Mouse (Mus musculus): ENCODE results near the gene Pla2g16. TPM values are rescaled to one million over a fixed set of nuclear protein-coding genes. Genes with fewer than 3 reads are reported as not detected.

The Pla2g16 gene
- polyA plus RNA-seq, 1 experiment = 30.7 TPM

GRCm38 (mm10) chr19:7561456-7561855 is 4.2 kb downstream of the Pla2g16 start:
- no peaks in the 10 kb centered on the region for H3K36me3 ChIP-seq (ENCODE audit: control insufficient read depth, insufficient read depth, low read length)
- peaks cover 9% of the 10 kb centered on the region for H3K4me1 ChIP-seq (replicated peaks; ENCODE audit: control insufficient read depth, insufficient read depth, low read length)
- WGBS = 65% methylated on average over 3 of the region's 3 CpGs
- no peak for TF ChIP-seq POLR2A (IDR thresholded peaks at IDR 0.05; ENCODE audit: control insufficient read depth, extremely low read depth, insufficient read depth, low read length, poor library complexity)
- no peak for TF ChIP-seq CTCF (IDR thresholded peaks at IDR 0.05; ENCODE audit: borderline replicate concordance, control insufficient read depth, extremely low read depth, insufficient read depth, low read length, poor library complexity)
- H3K27me3 ChIP-seq (ENCODE audit: control insufficient read depth, insufficient read depth, low read length) = no peaks in the 10 kb centered on the region
- no peak overlapping the region for H3K27ac ChIP-seq (ENCODE audit: control insufficient read depth, insufficient read depth, low read length)
- no peak overlapping the region for H3K4me3 ChIP-seq (ENCODE audit: control insufficient read depth, insufficient read depth, low read length)
- no peak for DNase-seq

GRCm38 (mm10) chr19:7562601-7563129 is 5.4 kb downstream of the Pla2g16 start:
- DNase-seq = no peak
- 93% methylated on average over 10 of the region's 10 CpGs for WGBS
- Histone ChIP-seq H3K27me3 (ENCODE audit: control insufficient read depth, insufficient read depth, low read length) (no peaks in the 10 kb centered on the region), H3K36me3 (ENCODE audit: control insufficient read depth, insufficient read depth, low read length) (no peaks in the 10 kb centered on the region), H3K27ac (ENCODE audit: control insufficient read depth, insufficient read depth, low read length) (no peak overlapping the region), H3K4me3 (ENCODE audit: control insufficient read depth, insufficient read depth, low read length) (no peak overlapping the region), H3K4me1 (replicated peaks; ENCODE audit: control insufficient read depth, insufficient read depth, low read length) (peaks cover 9% of the 10 kb centered on the region)
- no peak for TF ChIP-seq CTCF (IDR thresholded peaks at IDR 0.05; ENCODE audit: borderline replicate concordance, control insufficient read depth, extremely low read depth, insufficient read depth, low read length, poor library complexity)
- no peak for TF ChIP-seq POLR2A (IDR thresholded peaks at IDR 0.05; ENCODE audit: control insufficient read depth, extremely low read depth, insufficient read depth, low read length, poor library complexity)

GRCm38 (mm10) chr19:7563676-7564075 is 6.4 kb downstream of the Pla2g16 start:
- H3K27me3 ChIP-seq (ENCODE audit: control insufficient read depth, insufficient read depth, low read length) = no peaks in the 10 kb centered on the region
- WGBS = 57% methylated on average over 2 of the region's 2 CpGs

GRCm38 (mm10) chr19:7564457-7564856 is 7.2 kb downstream of the Pla2g16 start:
- H3K4me3 ChIP-seq (ENCODE audit: control insufficient read depth, insufficient read depth, low read length) = no peak overlapping the region
- no peak for TF ChIP-seq POLR2A (IDR thresholded peaks at IDR 0.05; ENCODE audit: control insufficient read depth, extremely low read depth, insufficient read depth, low read length, poor library complexity)
- no peak for TF ChIP-seq CTCF (IDR thresholded peaks at IDR 0.05; ENCODE audit: borderline replicate concordance, control insufficient read depth, extremely low read depth, insufficient read depth, low read length, poor library complexity)
- no peak overlapping the region for H3K27ac ChIP-seq (ENCODE audit: control insufficient read depth, insufficient read depth, low read length)
- H3K27me3 ChIP-seq (ENCODE audit: control insufficient read depth, insufficient read depth, low read length) = no peaks in the 10 kb centered on the region
- 94% methylated on average over 1 of the region's 1 CpGs for WGBS
- no peak for DNase-seq
- no peaks in the 10 kb centered on the region; the same call in 1 of the 2 replicates for H3K4me1 ChIP-seq (replicated peaks; ENCODE audit: control insufficient read depth, insufficient read depth, low read length)
- H3K36me3 ChIP-seq (ENCODE audit: control insufficient read depth, insufficient read depth, low read length) = no peaks in the 10 kb centered on the region

More at GRCm38 (mm10) chr19:7563676-7564075, 6.4 kb downstream of the Pla2g16 start:
- no peaks in the 10 kb centered on the region for H3K36me3 ChIP-seq (ENCODE audit: control insufficient read depth, insufficient read depth, low read length)
- TF ChIP-seq CTCF (IDR thresholded peaks at IDR 0.05; ENCODE audit: borderline replicate concordance, control insufficient read depth, extremely low read depth, insufficient read depth, low read length, poor library complexity) (no peak), POLR2A (IDR thresholded peaks at IDR 0.05; ENCODE audit: control insufficient read depth, extremely low read depth, insufficient read depth, low read length, poor library complexity) (no peak)
- DNase-seq = no peak
- H3K4me1 ChIP-seq (replicated peaks; ENCODE audit: control insufficient read depth, insufficient read depth, low read length) = no peaks in the 10 kb centered on the region; the same call in 1 of the 2 replicates
- H3K27ac ChIP-seq (ENCODE audit: control insufficient read depth, insufficient read depth, low read length) = no peak overlapping the region
- H3K4me3 ChIP-seq (ENCODE audit: control insufficient read depth, insufficient read depth, low read length) = no peak overlapping the region

- WGBS = 68% methylated on average over 3 of the region's 3 CpGs
- H3K4me1 ChIP-seq (replicated peaks; ENCODE audit: control insufficient read depth, insufficient read depth, low read length) = no peaks in the 10 kb centered on the region
- H3K27me3 ChIP-seq (ENCODE audit: control insufficient read depth, insufficient read depth, low read length) = no peaks in the 10 kb centered on the region
- no peaks in the 10 kb centered on the region for H3K36me3 ChIP-seq (ENCODE audit: control insufficient read depth, insufficient read depth, low read length)
- no peak overlapping the region for H3K27ac ChIP-seq (ENCODE audit: control insufficient read depth, insufficient read depth, low read length)
- DNase-seq = no peak
- TF ChIP-seq CTCF (IDR thresholded peaks at IDR 0.05; ENCODE audit: borderline replicate concordance, control insufficient read depth, extremely low read depth, insufficient read depth, low read length, poor library complexity) = no peak
- TF ChIP-seq POLR2A (IDR thresholded peaks at IDR 0.05; ENCODE audit: control insufficient read depth, extremely low read depth, insufficient read depth, low read length, poor library complexity) = no peak
- no peak overlapping the region for H3K4me3 ChIP-seq (ENCODE audit: control insufficient read depth, insufficient read depth, low read length)
Observed at GRCm38 (mm10) chr19:7566826-7567225, 9.6 kb downstream of the Pla2g16 start.

- Histone ChIP-seq H3K27me3 (ENCODE audit: control insufficient read depth, insufficient read depth, low read length) (no peaks in the 10 kb centered on the region), H3K4me1 (replicated peaks; ENCODE audit: control insufficient read depth, insufficient read depth, low read length) (no peaks in the 10 kb centered on the region), H3K4me3 (ENCODE audit: control insufficient read depth, insufficient read depth, low read length) (no peak overlapping the region), H3K27ac (ENCODE audit: control insufficient read depth, insufficient read depth, low read length) (no peak overlapping the region), H3K36me3 (ENCODE audit: control insufficient read depth, insufficient read depth, low read length) (no peaks in the 10 kb centered on the region)
- DNase-seq = no peak
- TF ChIP-seq CTCF (IDR thresholded peaks at IDR 0.05; ENCODE audit: borderline replicate concordance, control insufficient read depth, extremely low read depth, insufficient read depth, low read length, poor library complexity) (no peak), POLR2A (IDR thresholded peaks at IDR 0.05; ENCODE audit: control insufficient read depth, extremely low read depth, insufficient read depth, low read length, poor library complexity) (no peak)
- WGBS = 75% methylated on average over 3 of the region's 3 CpGs
Observed at GRCm38 (mm10) chr19:7568364-7568763, 11.1 kb downstream of the Pla2g16 start.

DNA sequence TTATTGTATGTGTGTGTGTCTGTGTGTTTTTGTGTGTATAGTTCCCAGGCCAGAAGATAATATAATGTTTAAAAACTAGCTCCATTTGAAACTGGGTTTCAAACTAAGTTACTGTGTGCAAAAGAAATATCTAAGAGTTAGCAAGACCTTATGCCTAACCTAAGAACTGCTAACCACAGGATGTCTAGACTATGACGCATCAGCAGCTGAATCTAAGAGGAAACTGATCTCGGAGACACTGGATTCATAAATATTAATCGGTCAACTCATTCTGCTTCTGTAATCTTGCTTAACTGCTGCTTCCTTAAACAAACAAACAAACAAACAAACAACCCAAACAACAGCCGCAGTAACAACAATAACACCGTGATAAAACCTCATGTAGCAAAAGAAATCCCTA is 12.4 kb downstream of the Pla2g16 start:
- WGBS = 52% methylated on average over 5 of the region's 5 CpGs
- Histone ChIP-seq H3K27me3 (ENCODE audit: control insufficient read depth, insufficient read depth, low read length) (no peaks in the 10 kb centered on the region), H3K4me3 (ENCODE audit: control insufficient read depth, insufficient read depth, low read length) (no peak overlapping the region), H3K4me1 (replicated peaks; ENCODE audit: control insufficient read depth, insufficient read depth, low read length) (no peaks in the 10 kb centered on the region), H3K36me3 (ENCODE audit: control insufficient read depth, insufficient read depth, low read length) (no peaks in the 10 kb centered on the region), H3K27ac (ENCODE audit: control insufficient read depth, insufficient read depth, low read length) (no peak overlapping the region)
- TF ChIP-seq POLR2A (IDR thresholded peaks at IDR 0.05; ENCODE audit: control insufficient read depth, extremely low read depth, insufficient read depth, low read length, poor library complexity) (no peak), CTCF (IDR thresholded peaks at IDR 0.05; ENCODE audit: borderline replicate concordance, control insufficient read depth, extremely low read depth, insufficient read depth, low read length, poor library complexity) (no peak)
- no peak for DNase-seq

All from thymus, adult 2 months (tissue).